Mouse (Mus musculus): Measurements from ENCODE around the gene Nop2. TPM values are rescaled to one million over a fixed set of nuclear protein-coding genes. Genes with fewer than 3 reads are reported as not detected.

Nop2 gene
- polyA plus RNA-seq, 2 experiments = 48.5 to 54.2 TPM

DNA sequence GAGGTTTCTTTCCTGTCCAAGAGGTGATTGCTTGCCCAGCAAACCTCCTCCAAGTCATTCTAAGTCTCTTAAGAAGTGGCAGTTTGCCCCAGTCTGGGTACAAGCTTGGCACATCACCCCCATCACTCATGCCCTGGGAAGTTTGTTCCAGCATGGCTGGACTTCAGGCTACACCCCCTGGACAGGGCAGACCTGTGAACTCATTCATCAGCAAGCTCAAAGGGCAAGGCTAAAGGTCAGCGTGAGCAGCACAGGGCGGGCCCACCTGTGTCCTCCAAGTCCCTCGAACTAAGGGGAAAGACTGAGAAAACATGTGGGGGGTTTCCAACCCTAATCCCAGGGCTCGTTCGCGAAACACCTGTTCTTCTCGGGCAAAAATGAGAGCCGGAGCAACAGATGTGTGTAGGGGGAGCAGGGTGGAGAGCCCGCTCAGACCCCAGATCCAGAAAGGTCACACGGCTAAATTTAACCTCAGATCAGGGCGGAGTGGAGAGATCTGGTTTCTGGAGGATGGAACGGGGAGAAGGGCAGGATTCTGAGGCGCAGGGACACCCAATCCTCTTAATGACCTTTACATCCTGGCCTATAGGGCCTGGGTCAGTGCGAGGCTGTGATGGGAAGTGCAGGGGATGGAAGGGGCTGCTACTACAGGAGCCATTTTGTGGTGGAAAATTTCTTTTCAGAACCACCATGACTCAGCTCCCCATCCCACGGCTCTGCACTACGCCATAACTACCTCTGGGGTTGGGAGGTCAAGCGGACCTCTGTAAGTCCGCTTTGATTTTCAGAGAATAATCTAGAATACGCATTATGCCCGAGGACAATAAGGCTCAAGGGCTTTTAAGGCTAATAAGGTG, 32.3 kb downstream of the Nop2 start:
- H3K4me2 ChIP-seq (replicated peaks; ENCODE audit: low read depth, low read length, severe bottlenecking) = peak overlapping the region; percentile 91
- H3K4me1 ChIP-seq (ENCODE audit: control insufficient read depth, insufficient read depth, low read length) = peaks cover 28% of the 10 kb centered on the region
- peak overlapping the region; percentile 96 for H3K9ac ChIP-seq (ENCODE audit: low read depth, low read length, severe bottlenecking)
- no peaks in the 10 kb centered on the region for H3K27me3 ChIP-seq (ENCODE audit: control insufficient read depth, insufficient read depth, low read length)
- TF ChIP-seq POLR2A (IDR thresholded peaks at IDR 0.05; ENCODE audit: borderline replicate concordance, extremely low read depth, insufficient read depth, insufficient read length) = no peak
- H3K27ac ChIP-seq (replicated peaks; ENCODE audit: low read depth, low read length) = peak overlapping the region; percentile 87
- 4% methylated on average over 20 of the region's 20 CpGs for WGBS
- no peaks in the 10 kb centered on the region for H3K9me3 ChIP-seq (ENCODE audit: control insufficient read depth, low read length)
- ATAC-seq (ENCODE audit: low FRiP score, low read depth) (no peak), DNase-seq (ENCODE audit: low spot score) (peak; percentile 30)
- peaks cover 70% of the 10 kb centered on the region for H3K36me3 ChIP-seq (ENCODE audit: control insufficient read depth, insufficient read depth, low read length)
- H3K4me3 ChIP-seq (replicated peaks; ENCODE audit: low read length) = peak overlapping the region; percentile 96

DNA sequence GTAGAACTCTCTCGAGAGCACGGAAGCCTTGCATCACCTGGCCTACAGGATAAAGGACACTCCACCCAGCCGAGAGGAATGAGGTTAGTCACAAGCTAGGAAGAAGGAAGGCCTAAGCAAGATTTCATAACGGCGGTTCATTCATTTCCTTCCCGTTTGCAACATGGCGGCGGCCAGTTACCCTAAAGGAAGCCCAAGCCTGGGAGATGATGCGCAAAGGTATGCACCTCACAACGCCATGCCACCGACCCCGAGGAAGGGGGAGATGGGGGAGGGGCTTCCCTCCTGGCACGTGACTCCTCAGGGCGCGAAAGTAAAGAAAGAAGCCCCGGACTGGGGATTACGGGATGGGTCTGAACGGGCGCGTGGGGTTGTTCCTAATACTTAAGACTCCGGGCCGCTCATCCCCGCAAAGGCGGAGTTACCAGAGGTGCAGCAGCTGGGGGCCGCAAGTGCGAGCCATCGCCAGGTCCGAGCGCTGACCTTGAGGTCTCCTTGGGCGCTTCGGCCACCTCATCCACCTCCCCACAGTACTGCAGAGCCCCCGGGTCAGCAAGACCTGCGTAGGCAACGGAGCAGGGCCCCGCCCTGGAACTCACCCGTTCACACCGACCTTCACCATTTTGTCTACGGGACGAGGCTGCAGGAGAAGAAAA, 33.1 kb downstream of the Nop2 start:
- DNase-seq (ENCODE audit: low spot score) (peak; percentile 75), ATAC-seq (ENCODE audit: low FRiP score, low read depth) (peak; percentile 3; the same call in 1 of the 2 replicates)
- Histone ChIP-seq H3K27ac (replicated peaks; ENCODE audit: low read depth, low read length) (peak overlapping the region; percentile 87), H3K4me1 (ENCODE audit: control insufficient read depth, insufficient read depth, low read length) (peaks cover 28% of the 10 kb centered on the region), H3K27me3 (ENCODE audit: control insufficient read depth, insufficient read depth, low read length) (no peaks in the 10 kb centered on the region), H3K4me3 (replicated peaks; ENCODE audit: low read length) (peak overlapping the region; percentile 96), H3K4me2 (replicated peaks; ENCODE audit: low read depth, low read length, severe bottlenecking) (peak overlapping the region; percentile 91), H3K9me3 (ENCODE audit: control insufficient read depth, low read length) (no peaks in the 10 kb centered on the region), H3K9ac (ENCODE audit: low read depth, low read length, severe bottlenecking) (peak overlapping the region; percentile 96), H3K36me3 (ENCODE audit: control insufficient read depth, insufficient read depth, low read length) (peaks cover 70% of the 10 kb centered on the region)
- WGBS = under 1% methylated on average over 31 of the region's 39 CpGs
- no peak for TF ChIP-seq POLR2A (IDR thresholded peaks at IDR 0.05; ENCODE audit: borderline replicate concordance, extremely low read depth, insufficient read depth, insufficient read length)

DNA sequence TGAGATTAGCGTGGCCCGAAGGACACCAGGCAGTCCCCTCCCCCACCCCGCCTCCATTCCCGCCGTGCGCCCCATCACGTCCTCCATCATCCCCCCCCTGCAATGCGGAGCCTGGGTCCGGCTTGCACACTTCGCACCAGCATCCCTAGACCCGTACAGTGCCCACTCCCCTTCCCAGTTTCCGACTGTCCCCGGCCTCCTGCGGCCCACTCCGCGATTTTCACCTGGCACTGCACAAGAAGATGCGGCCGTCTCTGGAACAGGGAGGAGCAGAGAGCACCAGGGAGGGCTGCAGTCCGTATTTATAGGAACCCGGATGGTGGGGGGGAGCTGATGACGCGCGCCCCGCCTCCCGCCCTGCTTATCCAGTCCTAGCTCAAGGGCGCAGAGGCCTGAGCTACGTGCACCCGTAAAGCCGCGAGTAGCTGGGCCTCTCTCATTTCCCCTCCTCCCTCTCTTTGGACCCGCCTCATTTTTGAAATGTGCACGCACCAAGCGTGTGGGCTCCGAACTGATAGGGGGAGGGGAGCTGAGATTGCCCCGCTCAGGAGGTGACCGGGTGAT, 33.7 kb downstream of the Nop2 start:
- H3K4me1 ChIP-seq (ENCODE audit: control insufficient read depth, insufficient read depth, low read length) = peaks cover 28% of the 10 kb centered on the region

DNA sequence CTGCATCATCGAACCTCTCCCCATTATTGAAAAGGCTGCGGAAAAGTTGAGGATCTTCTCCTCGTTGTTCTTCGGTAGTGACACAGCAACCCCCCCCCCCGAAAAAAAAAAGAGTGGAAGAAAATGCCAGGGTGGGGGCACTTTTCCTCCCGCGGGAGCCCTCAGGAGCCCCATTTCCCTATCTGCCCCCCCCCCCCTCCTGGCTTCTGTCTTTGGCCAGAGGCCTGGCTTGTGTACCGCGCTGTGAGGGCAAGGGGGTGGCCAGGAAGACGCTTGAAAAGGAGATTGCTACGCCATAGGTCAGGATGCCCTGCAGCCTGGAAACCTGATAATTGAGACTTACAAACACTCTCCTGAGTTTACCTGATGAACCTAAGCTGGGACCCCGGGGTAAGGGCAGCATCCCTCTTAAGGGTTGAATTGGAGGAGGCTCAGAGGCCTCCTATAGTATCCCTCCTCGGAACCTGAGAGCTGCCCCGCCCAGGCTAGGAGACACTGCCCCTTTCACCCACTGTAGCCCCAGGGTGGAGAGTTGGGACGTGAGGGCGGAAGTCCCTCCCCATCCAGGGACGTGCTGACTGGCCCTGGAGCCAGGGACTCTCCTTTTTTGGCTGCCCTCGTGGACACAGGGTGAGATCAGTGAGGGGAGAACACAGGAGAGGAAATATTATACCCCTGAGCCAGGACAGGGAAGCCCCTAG, 34.5 kb downstream of the Nop2 start, which contains the start of gene Gapdh:
Gene Gapdh (minus strand): TSS at position 417 of the 701 bp plus-strand sequence.
- DNase-seq (ENCODE audit: low spot score) (peak; percentile 70), ATAC-seq (ENCODE audit: low FRiP score, low read depth) (peak; percentile 21)
- WGBS = 3% methylated on average over 18 of the region's 18 CpGs
- Histone ChIP-seq H3K4me3 (replicated peaks; ENCODE audit: low read length) (peak within 1 kb of the TSS; percentile 96), H3K4me2 (replicated peaks; ENCODE audit: low read depth, low read length, severe bottlenecking) (peak within 1 kb of the TSS; percentile 91), H3K4me1 (ENCODE audit: control insufficient read depth, insufficient read depth, low read length) (peaks cover 28% of the 10 kb centered on the region), H3K36me3 (ENCODE audit: control insufficient read depth, insufficient read depth, low read length) (peaks cover 71% of the 10 kb centered on the region), H3K9ac (ENCODE audit: low read depth, low read length, severe bottlenecking) (peak within 1 kb of the TSS; percentile 96), H3K27ac (replicated peaks; ENCODE audit: low read depth, low read length) (peak within 1 kb of the TSS; percentile 88), H3K27me3 (ENCODE audit: control insufficient read depth, insufficient read depth, low read length) (no peaks in the 10 kb centered on the region), H3K9me3 (ENCODE audit: control insufficient read depth, low read length) (no peaks in the 10 kb centered on the region)
- no peak for TF ChIP-seq POLR2A (IDR thresholded peaks at IDR 0.05; ENCODE audit: borderline replicate concordance, extremely low read depth, insufficient read depth, insufficient read length)

More for the DNA sequence above, 33.7 kb downstream of the Nop2 start:
- peak; percentile 100 for TF ChIP-seq POLR2A (IDR thresholded peaks at IDR 0.05; ENCODE audit: borderline replicate concordance, extremely low read depth, insufficient read depth, insufficient read length)
- WGBS = 2% methylated on average over 32 of the region's 36 CpGs
- Histone ChIP-seq H3K27me3 (ENCODE audit: control insufficient read depth, insufficient read depth, low read length) (no peaks in the 10 kb centered on the region), H3K9me3 (ENCODE audit: control insufficient read depth, low read length) (no peaks in the 10 kb centered on the region), H3K27ac (replicated peaks; ENCODE audit: low read depth, low read length) (peak overlapping the region; percentile 88), H3K4me3 (replicated peaks; ENCODE audit: low read length) (peak overlapping the region; percentile 96), H3K9ac (ENCODE audit: low read depth, low read length, severe bottlenecking) (peak overlapping the region; percentile 96), H3K4me2 (replicated peaks; ENCODE audit: low read depth, low read length, severe bottlenecking) (peak overlapping the region; percentile 91), H3K36me3 (ENCODE audit: control insufficient read depth, insufficient read depth, low read length) (peaks cover 71% of the 10 kb centered on the region)
- DNase-seq (ENCODE audit: low spot score) (peak; percentile 99), ATAC-seq (ENCODE audit: low FRiP score, low read depth) (peak; percentile 89)

Measured in limb, embryonic 14.5 days (tissue).